Mouse (Mus musculus) midbrain, embryonic 16.5 days (tissue): Measurements from ENCODE around the gene Tapbp. TPM values are rescaled to one million over a fixed set of nuclear protein-coding genes. Genes with fewer than 3 reads are reported as not detected.
A peak's percentile ranks its signal among the peaks of the same experiment; 100 is the strongest.

ENCODE experiments used
- ATAC-seq: fragments of 200-750 bp; cut with Nextera tagmentation; 2 replicates; pipeline ENCODE4 v1.8.0; 2017; ENCODE audit warnings: moderate TSS enrichment
- H3K27ac ChIP-seq: fragments of 300-500 bp; sonication (generic); 2 replicates; pipeline ENCODE4 v1.5.1; 2014; ENCODE audit warnings: mild to moderate bottlenecking, low read length, mixed read lengths
- H3K27me3 ChIP-seq: fragments of 300-500 bp; sonication (generic); 2 replicates; pipeline ENCODE4 v1.6.1; 2014; ENCODE audit warnings: low read depth, low read length, mixed read lengths; ENCODE audit not compliant: control insufficient read depth, insufficient read depth
- H3K36me3 ChIP-seq: fragments of 300-500 bp; sonication (generic); 2 replicates; pipeline ENCODE4 v1.6.1; 2014; ENCODE audit warnings: mild to moderate bottlenecking, low read length, moderate library complexity, mixed read lengths; ENCODE audit not compliant: control insufficient read depth, insufficient read depth
- H3K4me1 ChIP-seq: fragments of 300-500 bp; sonication (generic); 2 replicates; pipeline ENCODE4 v1.6.1; 2014; ENCODE audit warnings: mild to moderate bottlenecking, low read length, mixed read lengths; ENCODE audit not compliant: control insufficient read depth, insufficient read depth
- H3K4me2 ChIP-seq: fragments of 300-500 bp; sonication (generic); 2 replicates; pipeline ENCODE4 v1.6.1; 2014; ENCODE audit warnings: mild to moderate bottlenecking, low read length, mixed read lengths
- H3K4me3 ChIP-seq: fragments of 300-500 bp; sonication (generic); 2 replicates; pipeline ENCODE4 v1.5.1; 2014; ENCODE audit warnings: low read depth, mild to moderate bottlenecking, low read length, moderate library complexity, mixed read lengths
- H3K9ac ChIP-seq: fragments of 300-500 bp; sonication (generic); 2 replicates; pipeline ENCODE4 v1.6.1; 2014; ENCODE audit warnings: low read depth, low read length, mixed read lengths
- H3K9me3 ChIP-seq: fragments of 300-500 bp; sonication (generic); replicated peaks from 2 replicates; pipeline ENCODE4 v1.6.1; 2014; ENCODE audit warnings: mild to moderate bottlenecking, low read length, mixed read lengths; ENCODE audit not compliant: control insufficient read depth, poor library complexity, severe bottlenecking
- WGBS: fragments of 180-500 bp; shearing (Covaris S2); extraction: QIAGEN DNeasy Blood & Tissue Kit; methylation state at CpG from one replicate; pipeline ENCODE4 v1.1.7; 2014; 5-methylcytosine and 5-hydroxymethylcytosine counted together
- polyA plus RNA-seq: library from polyadenylated mRNA; unstranded; fragments of >200 nt; fragmentation: Nextera tagmentation; extraction: Ambion mirVana; gene quantifications from 2 replicates; pipeline ENCODE4 v1.2.1, GENCODE M21; 2015

Tapbp gene
- polyA plus RNA-seq, 1 experiment from 2014 or later = 26.1 TPM

- Histone ChIP-seq H3K27me3 (no peaks in the 10 kb centered on the region), H3K27ac (no peak overlapping the region), H3K4me3 (no peak overlapping the region), H3K9ac (no peak overlapping the region), H3K36me3 (peaks cover 5% of the 10 kb centered on the region; the same call in 1 of the 2 replicates), H3K9me3 (no peaks in the 10 kb centered on the region), H3K4me2 (no peak overlapping the region), H3K4me1 (peaks cover 17% of the 10 kb centered on the region)
- WGBS = 80% methylated on average over 17 of the region's 17 CpGs
- no peak for ATAC-seq
Observed at GRCm38 (mm10) chr17:33926207-33926932, 10.7 kb downstream of the Tapbp start.

GRCm38 (mm10) chr17:33928251-33928947, 12.7 kb downstream of the Tapbp start:
- ATAC-seq = no peak
- Histone ChIP-seq H3K4me2 (peak overlapping the region; percentile 99), H3K4me3 (peak overlapping the region; percentile 88), H3K9ac (peak overlapping the region; percentile 92), H3K4me1 (peaks cover 17% of the 10 kb centered on the region), H3K27me3 (no peaks in the 10 kb centered on the region), H3K36me3 (peaks cover 5% of the 10 kb centered on the region), H3K27ac (no peak overlapping the region), H3K9me3 (no peaks in the 10 kb centered on the region)
- WGBS = 65% methylated on average over 21 of the region's 21 CpGs

- H3K9me3 ChIP-seq = no peaks in the 10 kb centered on the region
- peaks cover 5% of the 10 kb centered on the region for H3K36me3 ChIP-seq
- no peaks in the 10 kb centered on the region for H3K27me3 ChIP-seq
- under 1% methylated on average over 69 of the region's 80 CpGs for whole genome bisulfite sequencing
- peak; percentile 84 for ATAC-seq
- peak within 1 kb of the TSS; percentile 99 for H3K4me2 ChIP-seq
- peaks cover 17% of the 10 kb centered on the region for H3K4me1 ChIP-seq
- peak within 1 kb of the TSS; percentile 94 for H3K27ac ChIP-seq
- H3K9ac ChIP-seq = peak within 1 kb of the TSS; percentile 92
- peak within 1 kb of the TSS; percentile 88 for H3K4me3 ChIP-seq
Observed at GRCm38 (mm10) chr17:33929371-33930279, 13.9 kb downstream of the Tapbp start, which contains the start of gene Rgl2. Gene Rgl2, plus strand, starts transcription at chr17:33929543.

GRCm38 (mm10) chr17:33930280-33931158, 14.8 kb downstream of the Tapbp start:
- Histone ChIP-seq H3K4me2 (peak overlapping the region; percentile 99), H3K9me3 (no peaks in the 10 kb centered on the region), H3K36me3 (peaks cover 9% of the 10 kb centered on the region), H3K4me3 (peak overlapping the region; percentile 88), H3K27ac (peak overlapping the region; percentile 94), H3K27me3 (no peaks in the 10 kb centered on the region), H3K4me1 (peaks cover 17% of the 10 kb centered on the region), H3K9ac (peak overlapping the region; percentile 92)
- 0% methylated on average over 43 of the region's 45 CpGs for WGBS
- peak; percentile 22; the same call in 1 of the 2 replicates for ATAC-seq

GRCm38 (mm10) chr17:33931159-33931866, 15.6 kb downstream of the Tapbp start:
- Histone ChIP-seq H3K4me1 (peaks cover 17% of the 10 kb centered on the region), H3K36me3 (peaks cover 11% of the 10 kb centered on the region), H3K9ac (peak overlapping the region; percentile 92), H3K9me3 (no peaks in the 10 kb centered on the region), H3K4me2 (peak overlapping the region; percentile 99), H3K4me3 (peak overlapping the region; percentile 88), H3K27ac (no peak overlapping the region), H3K27me3 (no peaks in the 10 kb centered on the region)
- ATAC-seq = no peak
- WGBS = 38% methylated on average over 18 of the region's 18 CpGs

GRCm38 (mm10) chr17:33931947-33932346, 16.2 kb downstream of the Tapbp start:
- peaks cover 8% of the 10 kb centered on the region; the same call in 1 of the 2 replicates for H3K36me3 ChIP-seq
- H3K27ac ChIP-seq = no peak overlapping the region
- peaks cover 17% of the 10 kb centered on the region for H3K4me1 ChIP-seq
- WGBS = 92% methylated on average over 11 of the region's 11 CpGs
- H3K9ac ChIP-seq = no peak overlapping the region
- no peaks in the 10 kb centered on the region for H3K9me3 ChIP-seq
- H3K4me2 ChIP-seq = no peak overlapping the region
- no peak for ATAC-seq
- no peak overlapping the region for H3K4me3 ChIP-seq
- H3K27me3 ChIP-seq = no peaks in the 10 kb centered on the region

GRCm38 (mm10) chr17:33932448-33932847, 16.7 kb downstream of the Tapbp start:
- WGBS = 83% methylated on average over 14 of the region's 14 CpGs
- Histone ChIP-seq H3K36me3 (peaks cover 8% of the 10 kb centered on the region; the same call in 1 of the 2 replicates), H3K27ac (no peak overlapping the region), H3K27me3 (no peaks in the 10 kb centered on the region), H3K4me1 (peaks cover 17% of the 10 kb centered on the region), H3K4me2 (no peak overlapping the region), H3K9me3 (no peaks in the 10 kb centered on the region), H3K4me3 (no peak overlapping the region), H3K9ac (no peak overlapping the region)
- no peak for ATAC-seq
